Mouse (Mus musculus) heart, embryonic 16.5 days (tissue): ENCODE results near the gene Dcdc2a. TPM values are rescaled to one million over a fixed set of nuclear protein-coding genes. Genes with fewer than 3 reads are reported as not detected.

Experiments used
- ATAC-seq: fragments of 200-750 bp; cut with Nextera tagmentation; replicated peaks from 2 replicates; pipeline ENCODE4 v1.8.0; 2017; ENCODE audit warnings: moderate number of reproducible peaks; ENCODE audit not compliant: insufficient read depth, low FRiP score; ENCODE audit errors: extremely low read depth
- H3K27ac ChIP-seq: fragments of 300-500 bp; sonication (generic); 2 replicates; pipeline ENCODE4 v1.5.1; 2014; ENCODE audit warnings: mild to moderate bottlenecking, low read length, control low read depth, moderate library complexity
- H3K27me3 ChIP-seq: fragments of 300-500 bp; sonication (generic); 2 replicates; pipeline ENCODE4 v1.6.1; 2014; ENCODE audit warnings: low read length, mixed read lengths; ENCODE audit not compliant: control insufficient read depth, insufficient read depth
- H3K36me3 ChIP-seq: fragments of 300-500 bp; sonication (generic); 2 replicates; pipeline ENCODE4 v1.6.1; 2014; ENCODE audit not compliant: control insufficient read depth, insufficient read depth
- H3K4me1 ChIP-seq: fragments of 300-500 bp; sonication (generic); 2 replicates; pipeline ENCODE4 v1.6.1; 2014; ENCODE audit warnings: low read length, mixed read lengths; ENCODE audit not compliant: control insufficient read depth, insufficient read depth
- H3K4me2 ChIP-seq: fragments of 300-500 bp; sonication (generic); 2 replicates; pipeline ENCODE4 v1.6.1; 2014; ENCODE audit warnings: low read depth, mild to moderate bottlenecking, control low read depth, low read length
- H3K4me3 ChIP-seq: fragments of 300-500 bp; sonication (generic); 2 replicates; pipeline ENCODE4 v1.5.1; 2014; ENCODE audit warnings: mild to moderate bottlenecking, control low read depth, low read length
- H3K9ac ChIP-seq: fragments of 300-500 bp; sonication (generic); 2 replicates; pipeline ENCODE4 v1.6.1; 2014; ENCODE audit warnings: low read length, control low read depth
- H3K9me3 ChIP-seq: fragments of 300-500 bp; sonication (generic); replicated peaks from 2 replicates; pipeline ENCODE4 v1.6.1; 2016; ENCODE audit warnings: low read length; ENCODE audit not compliant: control insufficient read depth
- WGBS: fragments of 180-500 bp; shearing (Covaris S2); extraction: QIAGEN DNeasy Blood & Tissue Kit; methylation state at CpG from one replicate; pipeline ENCODE4 v1.1.7; 2014; 5-methylcytosine and 5-hydroxymethylcytosine counted together
- polyA plus RNA-seq: library from polyadenylated mRNA; unstranded; fragments of >200 nt; fragmentation: Nextera tagmentation; extraction: Ambion mirVana; gene quantifications from 2 replicates; pipeline ENCODE4 v1.2.1, GENCODE M21; 2015

Gene Dcdc2a
- polyA plus RNA-seq, 1 experiment from 2014 or later, result 1.0 TPM

DNA sequence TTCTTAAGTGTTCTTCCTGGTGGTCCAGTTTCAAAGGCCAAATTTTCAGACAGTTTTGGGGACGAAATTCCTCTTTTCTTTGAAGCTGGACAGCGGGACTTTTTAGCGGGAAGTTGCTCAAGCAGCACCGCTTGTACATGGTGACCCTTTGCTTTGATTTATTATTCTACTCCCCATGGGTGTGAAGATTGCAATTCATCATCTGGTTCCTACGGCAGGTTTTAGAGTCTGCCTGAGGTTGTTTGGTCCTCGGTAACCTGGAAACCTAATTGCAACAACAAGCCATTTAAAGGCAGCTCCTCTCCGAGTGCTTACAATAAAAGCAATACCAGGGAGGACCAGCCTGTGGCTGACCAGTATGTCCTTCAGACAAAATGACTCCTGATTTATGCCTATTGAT lies 21.5 kb downstream of the Dcdc2a start:
- Histone ChIP-seq H3K9me3 (no peaks in the 10 kb centered on the region), H3K4me2 (no peak overlapping the region), H3K27me3 (no peaks in the 10 kb centered on the region), H3K27ac (no peak overlapping the region), H3K9ac (no peak overlapping the region), H3K4me3 (no peak overlapping the region), H3K36me3 (no peaks in the 10 kb centered on the region), H3K4me1 (no peaks in the 10 kb centered on the region)
- no peak for ATAC-seq
- WGBS, result 36% methylated on average over 7 of the region's 7 CpGs

DNA sequence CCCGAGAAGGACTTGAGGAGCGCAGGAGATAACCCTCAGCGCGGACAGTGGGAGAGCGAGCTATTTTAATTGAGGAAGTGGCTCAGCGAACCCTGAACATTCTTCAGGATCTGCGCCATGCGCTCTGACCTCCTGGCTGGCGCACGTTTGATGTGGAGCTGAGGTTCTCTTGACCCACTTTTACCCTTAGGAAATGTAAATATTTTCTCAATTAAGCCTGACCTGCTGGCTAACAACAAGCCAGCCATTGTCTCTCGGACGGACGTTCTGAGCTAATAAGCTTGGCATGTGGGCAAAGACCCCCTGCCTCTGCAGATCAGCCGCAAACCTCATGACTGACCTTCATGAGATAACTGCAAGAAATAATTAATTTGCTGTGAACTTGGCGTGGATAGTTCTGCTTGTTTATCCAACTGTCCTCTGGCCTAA lies 27.4 kb downstream of the Dcdc2a start:
- Histone ChIP-seq H3K27me3 (no peaks in the 10 kb centered on the region), H3K4me1 (no peaks in the 10 kb centered on the region), H3K27ac (no peak overlapping the region), H3K9me3 (no peaks in the 10 kb centered on the region), H3K4me2 (peak overlapping the region; percentile 53), H3K4me3 (peak overlapping the region; percentile 7; the same call in 1 of the 2 replicates), H3K36me3 (no peaks in the 10 kb centered on the region), H3K9ac (no peak overlapping the region)
- ATAC-seq, result no peak
- WGBS, result 8% methylated on average over 15 of the region's 15 CpGs

DNA sequence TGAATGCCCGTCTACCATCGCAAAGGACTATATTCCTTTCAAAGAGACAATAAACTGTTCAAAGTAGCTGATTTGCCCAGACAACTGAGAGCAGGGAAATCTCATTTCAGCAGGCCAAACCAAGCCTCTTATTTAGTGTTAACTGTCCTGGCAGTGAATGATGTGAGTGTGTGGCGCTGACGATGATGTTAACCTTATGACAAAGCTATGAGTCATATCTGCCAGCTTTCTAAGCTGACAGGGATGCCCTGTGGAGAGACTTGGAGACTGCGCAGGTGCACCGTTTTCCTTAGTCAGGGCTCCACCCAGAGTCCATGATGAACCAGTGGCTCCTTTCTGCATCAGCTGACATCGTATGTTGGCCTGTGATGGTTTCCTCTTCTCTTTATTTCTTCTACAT lies 29.3 kb downstream of the Dcdc2a start:
- 81% methylated on average over 7 of the region's 7 CpGs for WGBS
- ATAC-seq, result no peak
- Histone ChIP-seq H3K4me3 (no peak overlapping the region), H3K4me1 (no peaks in the 10 kb centered on the region), H3K27me3 (no peaks in the 10 kb centered on the region), H3K36me3 (no peaks in the 10 kb centered on the region), H3K27ac (no peak overlapping the region), H3K9me3 (no peaks in the 10 kb centered on the region), H3K9ac (no peak overlapping the region), H3K4me2 (no peak overlapping the region)

DNA sequence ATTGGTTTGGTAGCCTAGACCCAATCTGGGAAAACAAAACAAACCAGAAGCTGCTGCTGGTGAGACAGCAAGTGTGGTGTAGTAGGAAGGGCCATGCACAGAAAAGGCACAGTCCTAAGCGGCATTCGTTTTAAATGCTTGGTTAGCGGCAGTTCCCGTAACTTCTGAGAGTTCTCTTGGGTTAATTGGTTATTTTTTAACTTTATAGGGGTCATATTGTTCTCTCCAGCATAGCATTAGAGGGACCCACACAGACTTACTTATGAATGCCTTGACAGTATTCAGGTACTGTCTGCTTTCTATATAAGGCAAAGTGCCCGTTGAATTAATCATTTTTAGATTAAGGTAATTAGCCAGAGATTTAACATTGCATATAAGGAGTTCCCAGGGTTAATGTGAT lies 35.5 kb downstream of the Dcdc2a start:
- 87% methylated on average over 5 of the region's 5 CpGs for WGBS
- ATAC-seq, result no peak
- no peak overlapping the region for H3K4me2 ChIP-seq

DNA sequence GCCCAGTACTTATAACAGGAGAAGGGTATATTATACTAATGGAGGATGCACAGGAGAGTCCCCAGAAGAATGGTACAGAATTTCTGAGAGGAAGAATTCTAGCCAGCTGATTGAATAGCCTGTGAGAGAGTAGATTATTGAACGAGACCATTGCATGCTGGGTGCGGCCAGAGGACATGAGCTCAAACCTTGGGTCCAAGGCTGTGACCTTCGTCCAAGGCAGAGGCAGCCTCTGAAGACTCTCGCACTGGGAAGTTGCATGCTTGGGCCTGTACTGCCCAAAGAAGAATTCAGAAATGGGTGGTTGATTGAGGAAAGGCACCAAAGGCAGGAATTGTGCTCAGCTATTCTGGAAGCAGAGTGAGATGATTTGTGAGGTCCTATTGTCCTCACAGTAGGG lies 38.0 kb downstream of the Dcdc2a start:
- ATAC-seq, result no peak
- no peak overlapping the region for H3K4me3 ChIP-seq
- 80% methylated on average over 4 of the region's 4 CpGs for WGBS

More for the DNA sequence above, 35.5 kb downstream of the Dcdc2a start:
- no peak overlapping the region for H3K9ac ChIP-seq
- no peaks in the 10 kb centered on the region for H3K4me1 ChIP-seq
- no peaks in the 10 kb centered on the region for H3K36me3 ChIP-seq
- no peak overlapping the region for H3K4me3 ChIP-seq
- H3K9me3 ChIP-seq, result no peaks in the 10 kb centered on the region
- H3K27ac ChIP-seq, result no peak overlapping the region
- no peaks in the 10 kb centered on the region for H3K27me3 ChIP-seq

DNA sequence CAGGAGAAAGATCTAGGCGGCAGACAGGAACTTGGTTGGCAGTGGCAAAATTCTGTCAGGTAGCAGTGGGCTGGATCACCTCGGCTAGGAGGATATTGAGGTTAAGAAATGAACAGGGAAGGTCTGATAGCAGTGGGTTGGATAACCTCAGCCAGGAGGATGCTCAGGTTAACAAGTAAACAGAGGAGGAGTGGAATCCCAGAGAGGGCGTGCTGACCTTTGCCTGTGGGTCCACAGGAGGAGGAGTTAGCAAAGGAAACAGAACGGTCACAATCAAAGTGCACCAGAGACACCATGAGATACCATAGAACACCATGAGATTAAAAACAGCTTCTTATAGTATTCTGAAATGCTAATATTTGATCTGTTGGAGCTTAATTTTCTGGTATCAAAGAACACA lies 38.6 kb downstream of the Dcdc2a start:
- Histone ChIP-seq H3K27me3 (no peaks in the 10 kb centered on the region), H3K4me3 (no peak overlapping the region), H3K9me3 (no peaks in the 10 kb centered on the region), H3K36me3 (no peaks in the 10 kb centered on the region), H3K4me2 (no peak overlapping the region), H3K4me1 (no peaks in the 10 kb centered on the region), H3K9ac (no peak overlapping the region), H3K27ac (no peak overlapping the region)
- 71% methylated on average over 4 of the region's 4 CpGs for WGBS
- no peak for ATAC-seq

More for the DNA sequence above, 38.0 kb downstream of the Dcdc2a start:
- no peaks in the 10 kb centered on the region for H3K36me3 ChIP-seq
- H3K27me3 ChIP-seq, result no peaks in the 10 kb centered on the region
- no peaks in the 10 kb centered on the region for H3K9me3 ChIP-seq
- no peak overlapping the region for H3K9ac ChIP-seq
- H3K27ac ChIP-seq, result no peak overlapping the region
- H3K4me2 ChIP-seq, result no peak overlapping the region
- H3K4me1 ChIP-seq, result no peaks in the 10 kb centered on the region

DNA sequence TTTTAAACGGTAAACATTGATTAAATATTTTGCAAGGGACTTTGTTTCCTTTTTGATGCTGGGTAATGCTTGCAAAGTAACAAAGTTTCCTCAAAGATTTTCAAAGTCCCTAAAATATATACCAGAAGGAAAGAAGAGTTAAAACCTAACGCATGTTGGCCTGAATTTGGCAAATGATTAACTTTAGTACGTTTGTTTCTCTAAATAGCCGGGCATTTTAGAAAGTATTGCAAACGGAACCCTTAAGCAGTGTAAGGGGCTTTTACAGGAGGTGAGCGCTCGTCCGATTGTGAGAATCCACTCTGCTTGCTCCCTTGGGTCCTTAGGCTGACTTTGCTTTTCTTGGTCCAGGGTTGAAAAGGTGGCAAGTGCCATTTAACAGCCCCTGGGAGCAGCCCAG lies 41.5 kb downstream of the Dcdc2a start:
- Histone ChIP-seq H3K4me1 (no peaks in the 10 kb centered on the region), H3K36me3 (no peaks in the 10 kb centered on the region), H3K27ac (no peak overlapping the region), H3K27me3 (no peaks in the 10 kb centered on the region), H3K9ac (no peak overlapping the region), H3K4me3 (no peak overlapping the region), H3K9me3 (no peaks in the 10 kb centered on the region), H3K4me2 (no peak overlapping the region)
- no peak for ATAC-seq
- 78% methylated on average over 8 of the region's 8 CpGs for WGBS

DNA sequence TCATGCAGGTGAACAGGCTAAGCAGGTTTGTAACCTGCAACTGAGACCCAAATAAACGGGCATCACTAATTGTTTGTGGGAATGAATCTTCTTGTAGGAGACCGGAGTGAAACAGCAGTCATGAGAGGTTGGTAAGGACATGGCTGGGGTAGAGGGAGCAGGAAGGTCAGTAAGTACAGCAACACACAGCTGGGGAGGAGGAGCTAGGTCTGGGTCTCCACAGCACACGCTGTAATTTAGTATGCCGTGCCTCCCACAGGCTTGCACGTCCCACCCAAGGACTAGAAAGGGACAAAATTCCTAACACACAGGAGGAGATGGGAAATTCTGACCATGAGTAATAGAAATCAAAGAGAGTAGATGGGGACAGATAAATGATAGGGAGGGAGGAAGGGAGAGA lies 42.8 kb downstream of the Dcdc2a start:
- 55% methylated on average over 5 of the region's 5 CpGs for WGBS
- Histone ChIP-seq H3K27me3 (no peaks in the 10 kb centered on the region), H3K27ac (no peak overlapping the region), H3K36me3 (no peaks in the 10 kb centered on the region), H3K4me1 (no peaks in the 10 kb centered on the region), H3K4me3 (no peak overlapping the region), H3K9me3 (no peaks in the 10 kb centered on the region), H3K4me2 (no peak overlapping the region), H3K9ac (no peak overlapping the region)
- ATAC-seq, result no peak

DNA sequence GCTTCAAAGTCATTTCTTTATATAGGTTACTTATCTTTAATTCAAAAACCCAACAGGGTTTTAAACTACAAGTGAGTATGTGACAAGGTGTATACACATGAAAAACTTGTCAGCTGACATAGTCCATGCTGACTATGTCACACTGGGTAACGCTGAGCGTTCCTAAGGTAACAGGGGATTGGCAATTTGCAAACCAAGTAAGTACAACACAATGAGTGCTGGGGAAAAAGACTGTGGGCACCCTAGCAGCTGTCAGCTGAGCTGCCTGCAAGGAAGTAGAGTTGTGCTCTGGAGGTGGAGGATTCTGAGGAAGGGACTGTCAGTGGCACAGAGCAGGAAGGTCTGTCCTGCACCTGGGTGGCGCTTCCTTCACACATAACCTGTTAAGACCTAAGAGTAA lies 43.7 kb downstream of the Dcdc2a start:
- Histone ChIP-seq H3K36me3 (no peaks in the 10 kb centered on the region), H3K9me3 (no peaks in the 10 kb centered on the region), H3K4me1 (no peaks in the 10 kb centered on the region), H3K4me3 (no peak overlapping the region), H3K27ac (no peak overlapping the region), H3K27me3 (no peaks in the 10 kb centered on the region), H3K4me2 (no peak overlapping the region), H3K9ac (no peak overlapping the region)
- WGBS, result 62% methylated on average over 3 of the region's 3 CpGs
- no peak for ATAC-seq

DNA sequence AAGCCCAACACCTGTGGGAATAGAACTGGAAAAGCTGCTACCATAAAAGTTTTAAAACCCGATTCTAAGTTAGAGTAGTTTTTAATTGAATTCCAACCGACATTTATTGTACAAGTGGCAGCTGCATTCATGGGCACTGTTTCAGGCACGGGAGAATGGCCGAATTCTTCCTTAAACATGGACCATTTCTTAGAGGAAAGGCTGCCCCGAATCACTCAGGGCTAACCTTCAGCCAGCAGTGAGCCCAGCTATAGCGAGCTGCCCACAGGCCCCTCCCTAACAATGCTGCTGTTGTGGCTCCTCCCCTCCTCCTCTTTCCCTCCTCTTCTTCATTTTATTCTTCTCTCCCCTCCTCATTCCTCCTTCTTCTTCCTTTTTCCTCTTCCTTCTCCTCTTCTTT lies 44.8 kb downstream of the Dcdc2a start:
- Histone ChIP-seq H3K4me3 (no peak overlapping the region), H3K4me2 (no peak overlapping the region), H3K27ac (no peak overlapping the region), H3K27me3 (no peaks in the 10 kb centered on the region), H3K9me3 (no peaks in the 10 kb centered on the region), H3K36me3 (no peaks in the 10 kb centered on the region), H3K9ac (no peak overlapping the region), H3K4me1 (no peaks in the 10 kb centered on the region)
- no peak for ATAC-seq
- 82% methylated on average over 6 of the region's 6 CpGs for WGBS
